Mouse (Mus musculus) liver, postnatal 0 days (tissue): ENCODE measurements around the gene Slc22a2.

ENCODE experiments used
- CTCF ChIP-seq: sonication (generic); IDR thresholded peaks from 2 replicates; pipeline ENCODE4 v1.5.1; 2016; ENCODE audit warnings: antibody characterized with exemption, low read depth
- EP300 ChIP-seq: IDR thresholded peaks from 2 replicates; pipeline ENCODE4 v1.6.1; 2016; ENCODE audit warnings: antibody characterized with exemption, low read depth, mild to moderate bottlenecking

DNA sequence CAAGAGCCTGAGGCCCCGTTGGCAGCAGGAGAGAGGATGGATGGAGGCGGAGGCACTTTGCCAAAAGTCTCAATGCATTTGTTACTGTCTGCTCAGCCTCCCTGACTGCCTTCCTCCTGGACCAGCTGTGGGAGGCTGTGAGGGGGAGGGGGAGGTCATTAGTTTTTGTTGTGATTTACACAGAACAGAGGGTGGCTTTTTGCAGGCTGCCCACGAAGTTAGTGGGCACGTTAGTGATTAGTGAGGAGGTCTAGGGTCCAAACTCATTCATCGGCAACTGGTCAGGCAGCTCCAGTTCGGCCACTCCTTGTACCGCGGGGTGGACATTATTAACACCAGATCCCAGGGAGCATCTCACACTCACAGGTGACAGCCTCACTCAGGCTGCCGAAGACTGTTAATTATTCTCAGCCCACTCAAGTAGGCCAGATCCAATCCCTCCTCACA is 4.9 kb downstream of the Slc22a2 start:
- TF ChIP-seq EP300 (no peak), CTCF (no peak)
